17 mouse cellular contexts compared by ENCODE assay signal in genomic region chrX:77367351-77367750, GRCm38 (mm10).
A peak's percentile ranks its signal among the peaks of the same experiment; 100 is the strongest.
DNase-seq lines count a peak whose midpoint lies in the region; ATAC-seq lines count a peak whose summit lies in the region.
"Had no signal": no experiment of that assay in that cellular context is flagged by ENCODE, and none has a peak within 500 bp of the region (broad histone marks: within the 10 kb centered on the region; RNA-seq: fewer than 3 reads in every experiment).

No protein-coding gene starts in this region.

- DNase-seq in cerebellum, adult 11 months, result peak; percentile 40
- DNase-seq in cerebellum, adult 8-10 months, result peak; percentile 40
- DNase-seq in cerebellum, postnatal 4 days (ENCODE audit: low spot score in 2 of 2), result no peak
- peak; percentile 71 for DNase-seq in cerebellum, adult 9-10 months
- DNase-seq in cerebellum, adult 9-11 months, result no peak
- DNase-seq: adrenal gland, adult 2 months; adrenal gland, adult 8-10 months; adrenal gland, postnatal 10 days; adrenal gland, postnatal 14 days; adrenal gland, postnatal 25 days; adrenal gland, postnatal 36 days; B cell, adult 2 months; cerebellum, adult 11-12 months had no signal

- ATAC-seq in cerebellum, adult (ENCODE audit: insufficient number of reproducible peaks, low FRiP score, low TSS enrichment), result no peak
- ATAC-seq: activated CD4-positive, CD25-positive, alpha-beta regulatory T cell, adult 4 months; CD4-positive, CD25-positive, alpha-beta regulatory T cell, adult 4 months; Patski had no signal

Comparison
In these comparisons a context has a peak if more than half of its experiments do, and no peak if none do; other contexts are left out.
1. DNase-seq: peak in cerebellum, adult 11 months (single experiment), cerebellum, adult 8-10 months (single experiment) and cerebellum, adult 9-10 months (single experiment); none in cerebellum, postnatal 4 days (0 of 2) and cerebellum, adult 9-11 months (single experiment).